In genomic region chr2:57301539-57301938, GRCm38 (mm10) we compare ENCODE assay signal across 9 mouse cellular contexts.
DNase-seq lines count a peak whose midpoint lies in the region; ATAC-seq and TF ChIP-seq lines count a peak whose summit lies in the region.
"Had no signal": no experiment of that assay in that cellular context is flagged by ENCODE, and none has a peak within 500 bp of the region (broad histone marks: within the 10 kb centered on the region; RNA-seq: fewer than 3 reads in every experiment).

No protein-coding gene starts in this region.

- H3K9ac ChIP-seq in heart, embryonic 12.5 days: no peak overlapping the region
- H3K9ac ChIP-seq: heart, embryonic 13.5 days had no signal

- TF ChIP-seq CTCF in layer of hippocampus, adult 2 months (conservative IDR thresholded peaks at IDR 0.05): no peak

- H3K27ac ChIP-seq in layer of hippocampus, adult 2 months: peak overlapping the region; percentile 48; the same call in 1 of the 2 replicates
- no peak overlapping the region for H3K27ac ChIP-seq in heart, embryonic 12.5 days (ENCODE audit: poor library complexity, severe bottlenecking)
- H3K27ac ChIP-seq: heart, embryonic 13.5 days had no signal

- no peaks in the 10 kb centered on the region for H3K9me3 ChIP-seq in heart, embryonic 12.5 days (replicated peaks)
- H3K9me3 ChIP-seq: heart, embryonic 13.5 days had no signal

- no peak overlapping the region for H3K4me2 ChIP-seq in heart, embryonic 12.5 days
- H3K4me2 ChIP-seq: heart, embryonic 13.5 days had no signal

- H3K4me3 ChIP-seq in layer of hippocampus, adult 2 months: no peak overlapping the region
- no peak overlapping the region for H3K4me3 ChIP-seq in heart, embryonic 12.5 days
- H3K4me3 ChIP-seq: heart, embryonic 13.5 days had no signal

- peaks cover 10% of the 10 kb centered on the region for H3K4me1 ChIP-seq in heart, embryonic 12.5 days (replicated peaks)

- H3K36me3 ChIP-seq in heart, embryonic 12.5 days: no peaks in the 10 kb centered on the region
- H3K36me3 ChIP-seq: heart, embryonic 13.5 days had no signal

- H3K27me3 ChIP-seq in heart, embryonic 12.5 days (replicated peaks): no peaks in the 10 kb centered on the region
- H3K27me3 ChIP-seq: heart, embryonic 13.5 days had no signal

- WGBS in heart, embryonic 12.5 days: 36% methylated on average over 3 of the region's 3 CpGs

- no peak for DNase-seq in layer of hippocampus, adult 2 months (ENCODE audit: low spot score in 2 of 2)
- DNase-seq in layer of hippocampus, adult 9-10 months (ENCODE audit: low spot score): no peak
- peak; percentile 70 for DNase-seq in adrenal gland, postnatal 14 days
- DNase-seq in lung, postnatal 36 days: peak; percentile 32
- DNase-seq in MN1 (ENCODE audit: low spot score): no peak
- DNase-seq in ovary, postnatal 14 days (ENCODE audit: low spot score): no peak
- DNase-seq in frontal cortex, postnatal 36 days (ENCODE audit: low spot score in 2 of 2): no peak

- 0 out of 2 replicates have a peak, but pooled peaks have one; percentile 51 for ATAC-seq in heart, embryonic 12.5 days (ENCODE audit: insufficient number of reproducible peaks, low FRiP score)

Comparison
In these comparisons a context has a peak if more than half of its experiments do, and no peak if none do; other contexts are left out.
1. DNase-seq: peak in adrenal gland, postnatal 14 days (single experiment) and lung, postnatal 36 days (single experiment); none in layer of hippocampus, adult 2 months (0 of 2), layer of hippocampus, adult 9-10 months (single experiment), MN1 (single experiment), ovary, postnatal 14 days (single experiment) and frontal cortex, postnatal 36 days (0 of 2).